Mouse (Mus musculus) splenic B cell, adult 2 months (primary cell): ENCODE data around the gene Palld.

ENCODE experiments used
- DNase-seq: peaks from one replicate; pipeline ENCODE4 v3.0.0-alpha.2; 2011; ENCODE audit warnings: low read depth, low spot score
- H3K27me3 ChIP-seq: 2 replicates; pipeline ENCODE4 v1.6.1; 2012; ENCODE audit warnings: mild to moderate bottlenecking, low read length, moderate library complexity, mixed read lengths; ENCODE audit not compliant: control insufficient read depth, poor library complexity, insufficient read depth, severe bottlenecking
- H3K36me3 ChIP-seq: 2 replicates; pipeline ENCODE4 v1.6.1; 2012; ENCODE audit warnings: mild to moderate bottlenecking, low read length, moderate library complexity, mixed read lengths; ENCODE audit not compliant: control insufficient read depth, poor library complexity, insufficient read depth, severe bottlenecking

The Palld gene

DNA sequence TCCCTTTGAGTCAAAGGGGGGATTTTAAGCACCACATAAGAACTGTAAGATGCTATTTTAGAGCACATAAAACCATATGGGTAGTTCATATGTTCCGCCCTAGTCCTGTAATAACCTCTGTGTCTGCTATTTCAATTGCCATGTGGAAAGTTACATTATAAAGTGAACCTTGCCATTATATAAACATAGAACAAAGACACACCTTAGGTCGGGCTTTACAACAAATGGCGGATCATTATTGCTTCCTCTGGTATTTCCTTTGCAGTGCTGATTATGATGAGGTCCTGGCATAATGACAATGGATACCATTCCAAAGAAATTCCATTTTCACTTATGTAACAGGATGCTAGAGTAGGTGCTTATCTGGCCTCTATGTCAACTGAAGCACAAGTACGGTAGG, 70.5 kb downstream of the Palld start:
- H3K27me3 ChIP-seq = no peaks in the 10 kb centered on the region
- no peak for DNase-seq
- no peaks in the 10 kb centered on the region for H3K36me3 ChIP-seq

- Histone ChIP-seq H3K27me3 (no peaks in the 10 kb centered on the region), H3K36me3 (no peaks in the 10 kb centered on the region)
- no peak for DNase-seq
Measured at GRCm38 (mm10) chr8:61830821-61831220, 71.7 kb downstream of the Palld start.

- DNase-seq = no peak
- H3K27me3 ChIP-seq = no peaks in the 10 kb centered on the region
- no peaks in the 10 kb centered on the region for H3K36me3 ChIP-seq
Measured at GRCm38 (mm10) chr8:61824563-61824962, 77.9 kb downstream of the Palld start.

DNA sequence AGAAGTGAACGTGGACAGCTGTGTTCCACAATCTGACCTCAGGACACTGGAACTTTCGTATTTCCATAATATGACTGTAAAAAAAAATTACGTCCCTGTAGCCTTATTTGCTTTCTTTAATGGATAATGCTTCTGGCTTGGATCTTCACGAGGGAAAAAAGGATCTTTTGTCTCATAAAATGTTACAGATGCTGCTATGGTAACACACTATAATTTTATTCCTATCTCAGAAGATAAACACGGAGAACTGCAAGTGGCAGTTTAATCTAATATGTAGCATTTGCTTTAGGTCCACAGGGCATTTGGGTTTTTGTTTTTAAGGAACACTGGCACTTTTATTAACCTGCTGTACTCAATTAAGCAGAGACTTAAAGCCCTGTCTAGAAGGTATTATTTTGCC, 79.3 kb downstream of the Palld start:
- Histone ChIP-seq H3K36me3 (no peaks in the 10 kb centered on the region), H3K27me3 (no peaks in the 10 kb centered on the region)
- DNase-seq = no peak

- DNase-seq = no peak
Measured at GRCm38 (mm10) chr8:61803764-61804163, 98.7 kb downstream of the Palld start.

DNA sequence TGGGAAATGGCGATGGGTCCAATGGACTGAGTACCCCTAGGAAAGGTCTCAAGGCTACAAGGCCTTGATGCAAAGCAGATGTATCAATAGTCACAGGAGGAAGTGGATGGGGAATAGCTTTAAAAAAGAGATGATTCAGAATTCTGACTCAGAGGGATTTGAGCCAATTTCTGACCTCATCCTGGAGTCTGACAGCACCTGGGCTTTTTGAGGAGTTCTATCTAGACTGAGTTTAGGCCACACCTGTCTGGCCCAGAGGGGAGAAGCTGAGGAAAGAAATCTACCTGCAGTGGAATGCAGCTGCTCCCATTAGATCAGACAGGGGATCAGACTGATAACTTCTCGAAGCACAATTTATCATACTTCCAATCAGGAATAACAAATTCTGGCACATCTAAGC, 99.7 kb downstream of the Palld start:
- no peak for DNase-seq
- Histone ChIP-seq H3K36me3 (no peaks in the 10 kb centered on the region), H3K27me3 (no peaks in the 10 kb centered on the region)

More at GRCm38 (mm10) chr8:61803764-61804163, 98.7 kb downstream of the Palld start:
- Histone ChIP-seq H3K27me3 (no peaks in the 10 kb centered on the region), H3K36me3 (no peaks in the 10 kb centered on the region)

- no peak for DNase-seq
- Histone ChIP-seq H3K36me3 (no peaks in the 10 kb centered on the region), H3K27me3 (no peaks in the 10 kb centered on the region)
Measured at GRCm38 (mm10) chr8:61797391-61797947, 105.0 kb downstream of the Palld start.

DNA sequence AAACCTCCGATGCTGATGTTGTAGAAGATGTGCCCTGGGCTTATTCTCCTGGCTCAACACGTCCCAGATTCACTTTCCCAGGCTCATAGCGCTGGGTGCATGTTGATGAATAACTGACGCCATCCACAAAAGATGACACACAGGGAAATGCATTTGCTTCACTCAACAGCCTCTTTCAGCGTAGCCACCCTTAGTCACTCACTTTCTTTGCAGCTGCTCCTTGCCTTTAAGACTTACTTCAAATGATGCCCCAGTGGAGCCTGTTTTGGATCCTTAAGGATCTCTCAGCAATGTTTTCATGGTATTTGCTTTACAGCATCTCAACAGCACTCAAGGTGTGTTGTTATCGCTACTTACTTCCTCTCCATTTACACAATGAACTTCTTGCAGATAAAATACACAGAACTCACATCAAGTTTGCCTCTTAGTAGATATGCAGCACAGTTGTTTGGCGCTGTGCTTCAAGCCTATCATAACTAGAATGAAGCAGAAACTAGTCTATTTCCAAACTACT, 105.9 kb downstream of the Palld start:
- DNase-seq = no peak
- Histone ChIP-seq H3K36me3 (no peaks in the 10 kb centered on the region), H3K27me3 (no peaks in the 10 kb centered on the region)

GRCm38 (mm10) chr8:61789946-61790345, 112.5 kb downstream of the Palld start:
- DNase-seq = no peak
- Histone ChIP-seq H3K36me3 (no peaks in the 10 kb centered on the region), H3K27me3 (no peaks in the 10 kb centered on the region)

GRCm38 (mm10) chr8:61789289-61789688, 113.2 kb downstream of the Palld start:
- no peaks in the 10 kb centered on the region for H3K36me3 ChIP-seq
- no peaks in the 10 kb centered on the region for H3K27me3 ChIP-seq
- no peak for DNase-seq

GRCm38 (mm10) chr8:61782931-61783491, 119.5 kb downstream of the Palld start:
- H3K27me3 ChIP-seq = no peaks in the 10 kb centered on the region
- no peak for DNase-seq
- no peaks in the 10 kb centered on the region for H3K36me3 ChIP-seq

DNA sequence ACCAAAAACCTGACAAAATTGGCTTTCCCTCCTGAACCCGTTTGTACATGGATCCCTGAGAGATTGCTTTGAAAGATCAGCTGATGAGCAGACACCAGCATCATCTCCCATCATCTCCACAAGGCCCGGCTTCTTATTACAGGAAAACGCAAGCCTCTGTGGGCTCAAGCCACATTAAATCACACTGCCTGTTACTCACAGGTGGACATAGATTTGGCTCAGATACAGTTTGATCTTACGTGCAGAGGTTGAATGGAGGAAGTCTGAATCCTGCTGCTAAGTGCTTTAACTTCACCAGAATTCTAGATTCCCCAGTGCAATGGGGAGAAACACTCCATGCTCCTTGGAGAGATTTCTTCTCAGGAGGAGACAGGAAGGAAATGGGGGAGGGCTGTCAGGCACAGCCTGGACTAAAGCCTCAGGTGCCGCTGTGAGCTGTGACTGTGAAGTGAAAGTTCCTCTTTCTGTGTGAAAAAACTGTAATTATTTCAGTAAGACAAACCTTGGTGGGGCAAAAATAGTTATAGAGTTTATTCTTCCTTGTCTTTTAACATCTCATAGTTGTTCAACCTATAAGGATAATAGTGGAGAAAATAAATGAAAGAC, 121.7 kb downstream of the Palld start:
- DNase-seq = no peak
- Histone ChIP-seq H3K27me3 (no peaks in the 10 kb centered on the region), H3K36me3 (no peaks in the 10 kb centered on the region)

DNA sequence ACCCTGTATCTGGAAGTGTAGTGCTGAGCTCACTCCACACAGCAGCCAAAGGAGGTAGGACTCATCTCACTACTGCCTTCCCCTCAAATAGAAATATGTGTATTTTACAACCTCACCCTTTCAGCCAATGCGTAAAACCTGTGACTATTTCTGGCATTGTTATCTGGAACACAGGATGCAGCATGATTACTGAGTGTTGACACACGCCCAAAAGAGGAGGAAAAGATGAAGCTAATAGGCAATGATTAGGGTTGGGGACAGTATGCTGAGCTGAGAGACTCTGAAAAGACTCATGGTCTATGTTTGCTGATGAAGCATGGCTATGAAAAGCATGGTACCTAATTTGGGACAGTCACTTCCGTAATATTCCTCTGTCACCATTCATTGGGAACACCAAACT, 124.3 kb downstream of the Palld start:
- DNase-seq = no peak
- Histone ChIP-seq H3K36me3 (no peaks in the 10 kb centered on the region), H3K27me3 (no peaks in the 10 kb centered on the region)

GRCm38 (mm10) chr8:61776560-61776959, 125.9 kb downstream of the Palld start:
- no peak for DNase-seq
- no peaks in the 10 kb centered on the region for H3K27me3 ChIP-seq
- no peaks in the 10 kb centered on the region for H3K36me3 ChIP-seq

GRCm38 (mm10) chr8:61775936-61776335, 126.6 kb downstream of the Palld start:
- Histone ChIP-seq H3K27me3 (no peaks in the 10 kb centered on the region), H3K36me3 (no peaks in the 10 kb centered on the region)
- DNase-seq = no peak
